Mouse (Mus musculus): ENCODE results near the gene Gsdme.
A peak's percentile ranks its signal among the peaks of the same experiment; 100 is the strongest.

Gene Gsdme

GRCm38 (mm10) chr6:50244126-50244525 is 19.5 kb downstream of the Gsdme start:
- no peak for DNase-seq

- no peak for DNase-seq
These were observed 23.2 kb downstream of the Gsdme start for GRCm38 (mm10) chr6:50240437-50240836.

- no peak for DNase-seq
These were observed 23.8 kb downstream of the Gsdme start for GRCm38 (mm10) chr6:50239902-50240301.

- DNase-seq: no peak
These were observed 25.7 kb downstream of the Gsdme start for GRCm38 (mm10) chr6:50237963-50238362.

- DNase-seq: no peak
These were observed 30.7 kb downstream of the Gsdme start for GRCm38 (mm10) chr6:50232984-50233383.

- no peak for DNase-seq
These were observed 32.4 kb downstream of the Gsdme start for GRCm38 (mm10) chr6:50231288-50231687.

GRCm38 (mm10) chr6:50228180-50228579 is 35.5 kb downstream of the Gsdme start:
- no peak for DNase-seq

GRCm38 (mm10) chr6:50225232-50225631 is 38.4 kb downstream of the Gsdme start:
- no peak for DNase-seq

GRCm38 (mm10) chr6:50223606-50224005 is 40.1 kb downstream of the Gsdme start:
- DNase-seq: no peak

- DNase-seq: no peak
These were observed 40.7 kb downstream of the Gsdme start for GRCm38 (mm10) chr6:50222986-50223385.

- no peak for DNase-seq
These were observed 41.3 kb downstream of the Gsdme start for GRCm38 (mm10) chr6:50222351-50222750.

GRCm38 (mm10) chr6:50220863-50221262 is 42.8 kb downstream of the Gsdme start:
- DNase-seq: peak; percentile 42

GRCm38 (mm10) chr6:50219066-50219465 is 44.6 kb downstream of the Gsdme start:
- DNase-seq: no peak

GRCm38 (mm10) chr6:50218628-50219027 is 45.0 kb downstream of the Gsdme start:
- DNase-seq: no peak

- no peak for DNase-seq
These were observed 47.7 kb downstream of the Gsdme start for GRCm38 (mm10) chr6:50215986-50216385.

- no peak for DNase-seq
These were observed 48.3 kb downstream of the Gsdme start for GRCm38 (mm10) chr6:50215373-50215745.

GRCm38 (mm10) chr6:50214711-50215372 is 48.8 kb downstream of the Gsdme start:
- DNase-seq: no peak

GRCm38 (mm10) chr6:50205093-50205492 is 58.6 kb downstream of the Gsdme start:
- no peak for DNase-seq

GRCm38 (mm10) chr6:50204356-50204755 is 59.3 kb downstream of the Gsdme start:
- DNase-seq: no peak

- no peak for DNase-seq
These were observed 69.8 kb downstream of the Gsdme start for GRCm38 (mm10) chr6:50193851-50194250.

- DNase-seq: no peak
These were observed 70.8 kb downstream of the Gsdme start for GRCm38 (mm10) chr6:50192822-50193221.

- no peak for DNase-seq
These were observed 71.5 kb downstream of the Gsdme start for GRCm38 (mm10) chr6:50192169-50192568.

GRCm38 (mm10) chr6:50191605-50192004 is 72.1 kb downstream of the Gsdme start:
- no peak for DNase-seq

GRCm38 (mm10) chr6:50189376-50189775 is 74.3 kb downstream of the Gsdme start:
- DNase-seq: no peak

- DNase-seq: no peak
These were observed 75.7 kb downstream of the Gsdme start for GRCm38 (mm10) chr6:50187955-50188354.

Data from liver (tissue).